In the genomic region with DNA sequence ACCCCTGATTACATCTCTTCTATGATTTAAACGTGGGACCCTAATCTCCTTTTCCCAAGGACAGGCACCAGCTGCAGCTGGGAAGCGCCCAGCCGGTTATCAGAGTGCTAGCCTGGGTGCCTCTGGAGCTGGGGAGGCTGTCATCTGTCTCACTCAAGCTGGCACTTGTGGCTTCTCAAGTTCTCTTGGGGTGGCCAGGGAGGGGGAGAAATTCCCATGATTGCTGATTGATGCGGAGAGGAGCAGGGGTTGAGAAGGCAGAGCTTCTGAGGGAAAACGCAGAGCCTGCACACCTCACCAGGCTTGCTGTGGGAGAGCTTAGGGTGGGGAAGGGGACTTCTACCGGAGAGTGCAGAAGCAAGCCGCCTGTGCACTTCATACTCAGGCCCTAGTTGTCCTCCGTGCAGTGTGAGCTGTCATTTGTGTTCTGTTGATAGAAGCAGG, we compare ENCODE assay signal across 11 mouse cellular contexts.
A peak's percentile ranks its signal among the peaks of the same experiment; 100 is the strongest.
DNase-seq lines count a peak whose midpoint lies in the region; ATAC-seq and TF ChIP-seq lines count a peak whose summit lies in the region.
"Had no signal": no experiment of that assay in that cellular context is flagged by ENCODE, and none has a peak within 500 bp of the region (broad histone marks: within the 10 kb centered on the region; RNA-seq: fewer than 3 reads in every experiment).

No protein-coding gene starts in this region.

- ATAC-seq in lung, embryonic 15.5 days (ENCODE audit: borderline replicate concordance, extremely low read depth, low FRiP score, low TSS enrichment) = no peak
- no peak for ATAC-seq in forebrain, embryonic 16.5 days
- ATAC-seq in liver, embryonic 14.5 days (ENCODE audit: insufficient read depth) = peak; percentile 85

- H3K9ac ChIP-seq in lung, embryonic 15.5 days = no peak overlapping the region
- no peak overlapping the region for H3K9ac ChIP-seq in forebrain, embryonic 16.5 days (replicated peaks; ENCODE audit: low read depth, low read length)
- peak overlapping the region; percentile 53 for H3K9ac ChIP-seq in liver, embryonic 14.5 days (replicated peaks)

- H3K4me3 ChIP-seq in lung, embryonic 15.5 days = no peak overlapping the region
- H3K4me3 ChIP-seq in forebrain, embryonic 16.5 days (replicated peaks; ENCODE audit: low read length) = peak overlapping the region; percentile 10; the same call in 1 of the 2 replicates
- H3K4me3 ChIP-seq in liver, embryonic 14.5 days (ENCODE audit: insufficient read depth in 1 of 2, low read depth in 2 of 2, low read length in 2 of 2) = peak overlapping the region; percentile 26 to 34
- no peak overlapping the region for H3K4me3 ChIP-seq in thymus, adult 2 months (ENCODE audit: control insufficient read depth, insufficient read depth, low read length)

- no peak for TF ChIP-seq CTCF in liver, embryonic 14.5 days (IDR thresholded peaks at IDR 0.05; ENCODE audit: low read depth)
- no peak for TF ChIP-seq CTCF in thymus, adult 2 months (IDR thresholded peaks at IDR 0.05; ENCODE audit: borderline replicate concordance, control insufficient read depth, extremely low read depth, insufficient read depth, low read length, poor library complexity)

- H3K9me3 ChIP-seq in lung, embryonic 15.5 days = no peaks in the 10 kb centered on the region; the same call in 1 of the 2 replicates
- no peaks in the 10 kb centered on the region for H3K9me3 ChIP-seq in forebrain, embryonic 16.5 days (ENCODE audit: control insufficient read depth, low read length)
- H3K9me3 ChIP-seq in liver, embryonic 14.5 days (ENCODE audit: control insufficient read depth, low read length) = no peaks in the 10 kb centered on the region

- no peak for DNase-seq in lung, postnatal 25 days (ENCODE audit: low spot score)
- no peak for DNase-seq in liver, embryonic 14.5 days (ENCODE audit: low read depth in 3 of 3, low spot score in 3 of 3)
- peak; percentile 57 for DNase-seq in retina, postnatal 1 day
- DNase-seq in adrenal gland, postnatal 25 days = no peak
- DNase-seq in thymus, adult 2 months = no peak
- DNase-seq in cerebellum, adult 11 months = no peak
- DNase-seq: cerebellum, postnatal 10 days had no signal

- H3K36me3 ChIP-seq in lung, embryonic 15.5 days = no peaks in the 10 kb centered on the region
- H3K36me3 ChIP-seq in forebrain, embryonic 16.5 days (ENCODE audit: control insufficient read depth, insufficient read depth) = no peaks in the 10 kb centered on the region
- no peaks in the 10 kb centered on the region for H3K36me3 ChIP-seq in liver, embryonic 14.5 days (replicated peaks; ENCODE audit: control insufficient read depth, insufficient read depth, low read depth)
- no peaks in the 10 kb centered on the region for H3K36me3 ChIP-seq in thymus, adult 2 months (ENCODE audit: control insufficient read depth, insufficient read depth, low read length)

- TF ChIP-seq EP300 in liver, embryonic 14.5 days (IDR thresholded peaks at IDR 0.05; ENCODE audit: low read depth) = peak; percentile 41; the same call in 1 of the 2 replicates

- H3K27ac ChIP-seq in lung, embryonic 15.5 days = no peak overlapping the region
- H3K27ac ChIP-seq in forebrain, embryonic 16.5 days (ENCODE audit: low read length) = no peak overlapping the region
- H3K27ac ChIP-seq in liver, embryonic 14.5 days = no peak overlapping the region
- no peak overlapping the region for H3K27ac ChIP-seq in thymus, adult 2 months (ENCODE audit: control insufficient read depth, insufficient read depth, low read length)
- H3K27ac ChIP-seq: macrophage had no signal

- TF ChIP-seq POLR2A in thymus, adult 2 months (IDR thresholded peaks at IDR 0.05; ENCODE audit: control insufficient read depth, extremely low read depth, insufficient read depth, low read length, poor library complexity) = no peak

- peak overlapping the region; percentile 43 for H3K4me2 ChIP-seq in lung, embryonic 15.5 days
- peak overlapping the region; percentile 19; the same call in 1 of the 2 replicates for H3K4me2 ChIP-seq in forebrain, embryonic 16.5 days (ENCODE audit: low read length)
- H3K4me2 ChIP-seq in liver, embryonic 14.5 days (ENCODE audit: low read depth) = peak overlapping the region; percentile 51

- no peaks in the 10 kb centered on the region for H3K27me3 ChIP-seq in lung, embryonic 15.5 days
- H3K27me3 ChIP-seq in forebrain, embryonic 16.5 days (replicated peaks; ENCODE audit: control insufficient read depth, insufficient read depth, low read length) = peaks cover 4% of the 10 kb centered on the region; the same call in 1 of the 2 replicates
- peaks cover 9% of the 10 kb centered on the region for H3K27me3 ChIP-seq in liver, embryonic 14.5 days (ENCODE audit: control insufficient read depth, insufficient read depth, low read length)
- H3K27me3 ChIP-seq in thymus, adult 2 months (ENCODE audit: control insufficient read depth, insufficient read depth, low read length) = no peaks in the 10 kb centered on the region
- H3K27me3 ChIP-seq: Patski had no signal

- WGBS in lung, embryonic 15.5 days = 5% methylated on average over 8 of the region's 8 CpGs
- WGBS in forebrain, embryonic 16.5 days = 5% methylated on average over 8 of the region's 8 CpGs
- 3% methylated on average over 8 of the region's 8 CpGs for WGBS in liver, embryonic 14.5 days (ENCODE audit: insufficient replicate concordance)
- WGBS in thymus, adult 2 months = 53% methylated on average over 8 of the region's 8 CpGs

- H3K4me1 ChIP-seq in lung, embryonic 15.5 days = peaks cover 9% of the 10 kb centered on the region
- H3K4me1 ChIP-seq in forebrain, embryonic 16.5 days (replicated peaks; ENCODE audit: control insufficient read depth, insufficient read depth, low read length) = no peaks in the 10 kb centered on the region
- peaks cover 12 to 17% of the 10 kb centered on the region in 2 experiments; a peak in 3 of 4 replicates for H3K4me1 ChIP-seq in liver, embryonic 14.5 days (replicated peaks; ENCODE audit: control insufficient read depth in 2 of 2, insufficient read depth in 2 of 2, low read length in 1 of 2)
- no peaks in the 10 kb centered on the region for H3K4me1 ChIP-seq in thymus, adult 2 months (replicated peaks; ENCODE audit: control insufficient read depth, insufficient read depth, low read length)

Comparison
In these comparisons a context has a peak if more than half of its experiments do, and no peak if none do; other contexts are left out.
1. H3K4me3 ChIP-seq: peak in forebrain, embryonic 16.5 days (single experiment) and liver, embryonic 14.5 days (2 of 2); none in lung, embryonic 15.5 days (single experiment) and thymus, adult 2 months (single experiment).
2. Peak in every context shown above with its lines, with median percentiles within 50 percentile points of each other: H3K4me2 ChIP-seq.